Comparison of ENCODE assay signal across 10 mouse cellular contexts in the genomic region with DNA sequence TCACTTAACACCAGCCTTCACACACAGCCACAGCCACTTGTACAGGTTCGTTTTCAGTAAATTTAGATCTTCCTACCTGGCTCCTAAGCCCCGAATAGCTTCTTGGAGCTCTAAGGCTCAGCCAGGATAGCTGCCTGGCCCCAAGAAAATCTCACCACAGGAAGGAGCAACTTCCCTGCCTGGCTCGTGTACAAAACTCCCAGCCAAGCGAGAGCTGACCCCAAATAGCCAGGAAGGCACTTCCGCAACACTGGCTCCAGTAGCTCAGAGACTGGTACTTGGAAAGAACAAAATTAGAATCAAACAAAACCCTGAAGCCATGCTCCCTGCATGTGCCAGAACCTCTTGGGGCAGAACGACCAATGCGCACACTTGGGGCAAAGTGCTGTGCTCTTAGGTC. TPM values are rescaled to one million over a fixed set of nuclear protein-coding genes. Genes with fewer than 3 reads are reported as not detected.
DNase-seq lines count a peak whose midpoint lies in the region; ATAC-seq and TF ChIP-seq lines count a peak whose summit lies in the region.
"Had no signal": no experiment of that assay in that cellular context is flagged by ENCODE, and none has a peak within 500 bp of the region (broad histone marks: within the 10 kb centered on the region; RNA-seq: fewer than 3 reads in every experiment).

No protein-coding gene starts in this region.

- no peaks in the 10 kb centered on the region for H3K4me1 ChIP-seq in neural tube, embryonic 11.5 days (ENCODE audit: control insufficient read depth, insufficient read depth, low read length)
- H3K4me1 ChIP-seq in neural tube, embryonic 15.5 days: no peaks in the 10 kb centered on the region
- no peaks in the 10 kb centered on the region for H3K4me1 ChIP-seq in kidney, embryonic 15.5 days
- peaks cover 6% of the 10 kb centered on the region; the same call in 1 of the 2 replicates for H3K4me1 ChIP-seq in small intestine, adult 2 months (ENCODE audit: control insufficient read depth, insufficient read depth, insufficient read length, low read length)
- H3K4me1 ChIP-seq: neural tube, embryonic 12.5 days had no signal

- no peaks in the 10 kb centered on the region for H3K9me3 ChIP-seq in neural tube, embryonic 11.5 days (ENCODE audit: control insufficient read depth, low read length)
- no peaks in the 10 kb centered on the region for H3K9me3 ChIP-seq in neural tube, embryonic 15.5 days (replicated peaks)
- H3K9me3 ChIP-seq in kidney, embryonic 15.5 days (replicated peaks): no peaks in the 10 kb centered on the region
- H3K9me3 ChIP-seq: neural tube, embryonic 12.5 days had no signal

- peak; percentile 47 for DNase-seq in gastrocnemius, adult 2 months
- no peak for DNase-seq in gastrocnemius, postnatal 10 days
- no peak for DNase-seq in neural tube, embryonic 11.5 days (ENCODE audit: low spot score)
- no peak for DNase-seq in c-Kit-positive CD71-positive TER-119-positive erythroid progenitor cells, embryonic 14.5 days (ENCODE audit: low spot score)
- DNase-seq: cerebellum, adult 11 months had no signal

- H3K4me3 ChIP-seq in gastrocnemius, adult 2 months: peak overlapping the region; percentile 62
- no peak overlapping the region for H3K4me3 ChIP-seq in neural tube, embryonic 11.5 days (ENCODE audit: low read depth, low read length)
- no peak overlapping the region for H3K4me3 ChIP-seq in neural tube, embryonic 15.5 days (replicated peaks)
- no peak overlapping the region for H3K4me3 ChIP-seq in kidney, embryonic 15.5 days (replicated peaks)
- H3K4me3 ChIP-seq in small intestine, adult 2 months (ENCODE audit: low read depth, low read length): no peak overlapping the region
- H3K4me3 ChIP-seq: neural tube, embryonic 12.5 days had no signal

- H3K27me3 ChIP-seq in neural tube, embryonic 11.5 days (ENCODE audit: control insufficient read depth, insufficient read depth, low read length): no peaks in the 10 kb centered on the region
- no peaks in the 10 kb centered on the region for H3K27me3 ChIP-seq in neural tube, embryonic 15.5 days (replicated peaks)
- no peaks in the 10 kb centered on the region for H3K27me3 ChIP-seq in kidney, embryonic 15.5 days
- no peaks in the 10 kb centered on the region for H3K27me3 ChIP-seq in small intestine, adult 2 months (ENCODE audit: control insufficient read depth, insufficient read depth, low read length)
- H3K27me3 ChIP-seq: neural tube, embryonic 12.5 days had no signal

- intact Hi-C loops in gastrocnemius, adult 2 months (cut with DNase I): no loop called here

- TF ChIP-seq POLR2A in small intestine, adult 2 months (IDR thresholded peaks at IDR 0.05; ENCODE audit: low read depth, low read length): no peak

- WGBS in neural tube, embryonic 11.5 days: 90% methylated on average over 7 of the region's 7 CpGs
- WGBS in neural tube, embryonic 15.5 days: 85% methylated on average over 7 of the region's 7 CpGs
- WGBS in kidney, embryonic 15.5 days: 70% methylated on average over 7 of the region's 7 CpGs
- WGBS in small intestine, adult 2 months: 70% methylated on average over 7 of the region's 7 CpGs

- ATAC-seq in neural tube, embryonic 11.5 days (ENCODE audit: insufficient read depth, low FRiP score, low TSS enrichment): no peak
- ATAC-seq in neural tube, embryonic 15.5 days (ENCODE audit: low FRiP score): no peak
- ATAC-seq in kidney, embryonic 15.5 days (replicated peaks; ENCODE audit: low FRiP score): no peak
- no peak for ATAC-seq in inflammation-experienced regulatory T-cells, adult 6 months

- H3K4me2 ChIP-seq in neural tube, embryonic 11.5 days (ENCODE audit: low read depth): no peak overlapping the region
- no peak overlapping the region for H3K4me2 ChIP-seq in neural tube, embryonic 15.5 days
- no peak overlapping the region for H3K4me2 ChIP-seq in kidney, embryonic 15.5 days
- H3K4me2 ChIP-seq: neural tube, embryonic 12.5 days had no signal

- no peak overlapping the region for H3K9ac ChIP-seq in neural tube, embryonic 11.5 days (ENCODE audit: low read length)
- H3K9ac ChIP-seq in neural tube, embryonic 15.5 days (replicated peaks): no peak overlapping the region
- no peak overlapping the region for H3K9ac ChIP-seq in kidney, embryonic 15.5 days
- H3K9ac ChIP-seq: neural tube, embryonic 12.5 days had no signal

- peak overlapping the region; percentile 83 for H3K27ac ChIP-seq in gastrocnemius, adult 2 months
- 0 out of 2 replicates have a peak overlapping the region, but pooled peaks have one; percentile 6 for H3K27ac ChIP-seq in neural tube, embryonic 11.5 days (ENCODE audit: low read depth, low read length)
- no peak overlapping the region; the same call in 1 of the 2 replicates for H3K27ac ChIP-seq in neural tube, embryonic 15.5 days (replicated peaks)
- H3K27ac ChIP-seq in kidney, embryonic 15.5 days: peak overlapping the region; percentile 3; the same call in 1 of the 2 replicates
- H3K27ac ChIP-seq in small intestine, adult 2 months (ENCODE audit: insufficient read depth, low read depth, low read length): peak overlapping the region; percentile 44
- H3K27ac ChIP-seq: neural tube, embryonic 12.5 days had no signal

- no peak for TF ChIP-seq CTCF in gastrocnemius, adult 2 months (IDR thresholded peaks at IDR 0.05)
- TF ChIP-seq CTCF in small intestine, adult 2 months (IDR thresholded peaks at IDR 0.05; ENCODE audit: extremely low read depth, insufficient read length, insufficient replicate concordance, low read depth, low read length): no peak

- peaks cover 38% of the 10 kb centered on the region for H3K36me3 ChIP-seq in neural tube, embryonic 11.5 days (ENCODE audit: control insufficient read depth, insufficient read depth, low read length)
- H3K36me3 ChIP-seq in neural tube, embryonic 15.5 days: peaks cover 90% of the 10 kb centered on the region
- H3K36me3 ChIP-seq in kidney, embryonic 15.5 days: peaks cover 98% of the 10 kb centered on the region
- peaks cover 53% of the 10 kb centered on the region for H3K36me3 ChIP-seq in small intestine, adult 2 months (ENCODE audit: control insufficient read depth, insufficient read depth, low read length)

RNA-seq across cellular contexts. Expression of a gene that starts 0.5 kb away (rescaled TPM):
- 1 to 10 TPM; 1.9 to 2.3 TPM for total RNA-seq in gastrocnemius, adult 2 months (2021)
- 1 to 10 TPM; 2.3 to 3.5 TPM for total RNA-seq in gastrocnemius, postnatal 10 days (2021)
- polyA plus RNA-seq in neural tube, embryonic 11.5 days (2014; fragmentation: Nextera tagmentation; extraction: Ambion mirVana): 3.4 TPM in 2 replicates
- polyA plus RNA-seq in neural tube, embryonic 15.5 days (2015; fragmentation: Nextera tagmentation; extraction: Ambion mirVana): 3.8 and 5.1 TPM in 2 replicates
- polyA plus RNA-seq in kidney, embryonic 15.5 days (2015; fragmentation: Nextera tagmentation; extraction: Ambion mirVana): 2.5 and 3.0 TPM in 2 replicates
- 6.2 and 11.2 TPM in 2 replicates for polyA plus RNA-seq in small intestine, adult 2 months (2012; rRNA removed)
- 1 to 10 TPM; 5.8 to 7.4 (median 5.9) TPM for polyA plus RNA-seq in inflammation-experienced regulatory T-cells, adult 6 months (2017; shearing (Covaris generic))

RNA-seq across cellular contexts. Expression of a gene that starts 47.2 kb away (rescaled TPM):
- total RNA-seq in gastrocnemius, adult 2 months (2021): 10 to 100 TPM; 23.3 to 25.7 TPM
- total RNA-seq in gastrocnemius, postnatal 10 days (2021): 10 to 100 TPM; 18.8 to 25.8 TPM
- polyA plus RNA-seq in neural tube, embryonic 11.5 days (2014; fragmentation: Nextera tagmentation; extraction: Ambion mirVana): 28.6 and 28.8 TPM in 2 replicates
- 33.0 and 33.5 TPM in 2 replicates for polyA plus RNA-seq in neural tube, embryonic 15.5 days (2015; fragmentation: Nextera tagmentation; extraction: Ambion mirVana)
- polyA plus RNA-seq in kidney, embryonic 15.5 days (2015; fragmentation: Nextera tagmentation; extraction: Ambion mirVana): 28.3 and 28.4 TPM in 2 replicates
- 16.1 and 26.0 TPM in 2 replicates for polyA plus RNA-seq in small intestine, adult 2 months (2012; rRNA removed)
- polyA plus RNA-seq in inflammation-experienced regulatory T-cells, adult 6 months (2017; shearing (Covaris generic)): 10 to 100 TPM; 23.2 to 32.3 (median 28.7) TPM

RNA-seq across cellular contexts. Expression of a gene that starts 47.3 kb away (rescaled TPM):
- 1 to 10 TPM; 4.4 to 6.5 TPM for total RNA-seq in gastrocnemius, adult 2 months (2021)
- total RNA-seq in gastrocnemius, postnatal 10 days (2021): 10 to 100 TPM in 1 of 2 experiments, 1 to 10 TPM in 1; 5.9 to 11.9 TPM
- 20.4 and 21.5 TPM in 2 replicates for polyA plus RNA-seq in neural tube, embryonic 11.5 days (2014; fragmentation: Nextera tagmentation; extraction: Ambion mirVana)
- polyA plus RNA-seq in neural tube, embryonic 15.5 days (2015; fragmentation: Nextera tagmentation; extraction: Ambion mirVana): 27.0 and 30.6 TPM in 2 replicates
- 33.9 and 39.0 TPM in 2 replicates for polyA plus RNA-seq in kidney, embryonic 15.5 days (2015; fragmentation: Nextera tagmentation; extraction: Ambion mirVana)
- 4.5 and 8.3 TPM in 2 replicates for polyA plus RNA-seq in small intestine, adult 2 months (2012; rRNA removed)
- polyA plus RNA-seq in inflammation-experienced regulatory T-cells, adult 6 months (2017; shearing (Covaris generic)): 10 to 100 TPM; 17.6 to 31.1 (median 20.3) TPM

RNA-seq across cellular contexts. Expression of a gene that starts 47.5 kb away (rescaled TPM):
- 1 to 10 TPM in 1 of 2 experiments, under 1 TPM in 1; 0.50 to 1.2 TPM for total RNA-seq in gastrocnemius, adult 2 months (2021)
- total RNA-seq in gastrocnemius, postnatal 10 days (2021): under 1 TPM; 0.75 to 0.95 TPM
- 1.7 and 2.1 TPM in 2 replicates for polyA plus RNA-seq in neural tube, embryonic 11.5 days (2014; fragmentation: Nextera tagmentation; extraction: Ambion mirVana)
- polyA plus RNA-seq in neural tube, embryonic 15.5 days (2015; fragmentation: Nextera tagmentation; extraction: Ambion mirVana): 0.86 and 1.1 TPM in 2 replicates
- polyA plus RNA-seq in kidney, embryonic 15.5 days (2015; fragmentation: Nextera tagmentation; extraction: Ambion mirVana): 1.6 and 1.7 TPM in 2 replicates
- polyA plus RNA-seq in small intestine, adult 2 months (2012; rRNA removed): 0.88 and 1.6 TPM in 2 replicates
- polyA plus RNA-seq in inflammation-experienced regulatory T-cells, adult 6 months (2017; shearing (Covaris generic)): under 1 TPM; 0.24 to 0.93 (median 0.51) TPM
